Mouse (Mus musculus): ENCODE results near the gene Gatm.

The Gatm gene

GRCm38 (mm10) chr2:122608820-122609219 is 2.3 kb downstream of the Gatm start:
- DNase-seq (ENCODE audit: low read depth, low spot score) = no peak

GRCm38 (mm10) chr2:122605829-122606228 is 5.3 kb downstream of the Gatm start:
- no peak for DNase-seq (ENCODE audit: low read depth, low spot score)

GRCm38 (mm10) chr2:122601354-122601753 is 9.7 kb downstream of the Gatm start:
- no peak for DNase-seq (ENCODE audit: low read depth, low spot score)

GRCm38 (mm10) chr2:122599736-122600135 is 11.4 kb downstream of the Gatm start:
- DNase-seq (ENCODE audit: low read depth, low spot score) = no peak

- no peak for DNase-seq (ENCODE audit: low read depth, low spot score)
These were observed 15.6 kb downstream of the Gatm start for GRCm38 (mm10) chr2:122595461-122595860.

- no peak for DNase-seq (ENCODE audit: low read depth, low spot score)
These were observed 19.9 kb downstream of the Gatm start for GRCm38 (mm10) chr2:122591213-122591612.

DNA sequence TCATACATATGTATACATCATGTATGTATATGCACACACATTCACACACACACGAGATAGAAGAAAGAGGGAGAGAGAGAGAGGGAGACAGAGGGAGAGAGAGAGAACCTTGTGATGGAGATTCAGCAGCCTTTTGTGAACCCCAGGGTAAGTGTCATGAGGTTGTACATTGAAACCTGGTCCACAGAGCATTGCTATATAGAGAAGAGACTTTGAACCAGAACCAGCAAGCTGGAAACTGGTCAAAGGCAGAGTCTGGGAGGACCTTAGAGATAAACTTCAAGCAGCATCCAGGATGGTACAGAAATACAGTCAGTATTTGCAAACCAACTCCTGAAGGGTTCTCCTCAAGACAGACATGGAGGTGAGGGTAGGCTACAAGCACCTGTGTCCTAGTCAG is 20.8 kb downstream of the Gatm start:
- no peak for DNase-seq (ENCODE audit: low read depth, low spot score)

- DNase-seq (ENCODE audit: low read depth, low spot score) = no peak
These were observed 23.1 kb downstream of the Gatm start for GRCm38 (mm10) chr2:122587861-122588519.

DNA sequence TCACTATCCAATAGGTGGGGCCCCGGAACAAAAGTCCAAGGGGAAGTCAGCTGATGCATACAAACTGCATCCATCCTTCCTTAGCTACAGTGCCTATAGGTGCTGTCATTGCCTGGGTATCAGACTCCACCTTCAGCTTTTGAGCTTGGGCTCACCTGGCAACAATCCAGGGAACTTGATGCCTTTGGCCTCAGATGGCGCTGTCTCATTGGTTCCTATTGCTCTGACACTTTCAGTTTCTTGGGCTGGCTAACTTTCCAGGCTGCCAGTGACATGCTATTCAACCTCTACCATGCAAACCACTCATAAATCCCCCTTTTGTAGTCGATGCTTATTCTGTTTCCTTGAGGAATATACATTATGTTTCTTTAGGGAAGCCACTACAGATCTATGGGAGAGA is 24.8 kb downstream of the Gatm start:
- DNase-seq (ENCODE audit: low read depth, low spot score) = no peak

- no peak for DNase-seq (ENCODE audit: low read depth, low spot score)
These were observed 28.8 kb downstream of the Gatm start for GRCm38 (mm10) chr2:122582324-122582723.

- DNase-seq (ENCODE audit: low read depth, low spot score) = peak; percentile 13
These were observed 29.6 kb downstream of the Gatm start for GRCm38 (mm10) chr2:122581361-122582017.

DNA sequence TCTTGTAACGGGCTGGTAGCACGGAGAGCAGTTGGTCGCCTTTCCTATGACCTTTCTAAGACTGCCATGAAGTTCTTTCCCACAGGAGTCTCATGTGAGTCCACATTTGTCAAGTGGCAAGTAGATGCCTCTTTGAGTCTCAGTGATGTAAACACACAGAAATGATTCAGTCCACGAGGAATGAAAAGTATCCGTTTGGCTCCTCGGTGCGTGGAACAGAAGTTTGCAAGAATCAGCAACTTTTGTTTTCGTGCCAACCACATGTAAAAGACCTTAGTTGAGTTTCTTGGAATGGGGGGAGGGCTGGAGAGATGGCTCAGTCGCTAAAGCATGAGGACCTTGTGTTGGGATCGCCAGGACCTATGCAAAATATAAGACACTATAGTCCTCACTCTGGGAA is 30.7 kb downstream of the Gatm start:
- no peak for DNase-seq (ENCODE audit: low read depth, low spot score)

DNA sequence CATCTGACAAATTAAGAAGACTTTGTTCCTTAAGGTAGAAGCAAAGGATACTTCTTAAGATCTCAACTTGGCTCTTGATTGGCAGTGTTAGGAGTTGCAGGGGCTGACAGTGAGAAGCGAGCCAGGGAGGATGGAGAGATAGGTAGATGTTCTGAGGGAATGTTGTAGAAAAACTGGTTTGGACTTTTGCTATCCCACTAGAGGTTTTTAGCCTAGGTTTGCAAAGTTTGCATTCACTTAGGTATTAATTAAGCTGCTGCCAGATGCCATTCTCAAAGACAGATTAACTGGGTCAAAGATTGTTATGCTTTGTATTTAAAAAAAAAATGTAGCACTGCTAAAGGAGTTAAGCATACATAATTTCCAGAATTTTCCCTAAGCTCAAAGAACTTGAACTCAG is 33.8 kb downstream of the Gatm start:
- DNase-seq (ENCODE audit: low read depth, low spot score) = no peak

GRCm38 (mm10) chr2:122576295-122576694 is 34.8 kb downstream of the Gatm start:
- no peak for DNase-seq (ENCODE audit: low read depth, low spot score)

DNA sequence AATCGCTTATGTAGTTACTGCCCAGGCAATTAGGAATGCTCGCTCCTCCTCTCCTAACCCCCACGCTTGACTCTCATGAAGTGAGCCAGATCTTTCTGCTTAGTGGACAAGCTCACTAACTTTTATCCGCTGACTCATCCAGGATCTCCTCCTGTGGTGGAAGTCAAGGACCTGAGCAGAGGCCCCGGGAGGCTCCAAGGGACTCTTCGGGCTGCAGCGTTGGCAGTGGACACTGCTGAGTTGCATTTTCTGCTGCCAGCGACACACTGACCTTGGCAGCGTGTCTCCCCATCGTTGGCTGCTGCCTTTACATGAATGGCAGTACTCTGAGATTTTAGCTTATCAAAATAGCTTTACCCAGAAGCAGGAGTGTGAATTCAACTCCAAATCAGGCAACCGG is 35.6 kb downstream of the Gatm start:
- DNase-seq (ENCODE audit: low read depth, low spot score) = peak; percentile 72

DNA sequence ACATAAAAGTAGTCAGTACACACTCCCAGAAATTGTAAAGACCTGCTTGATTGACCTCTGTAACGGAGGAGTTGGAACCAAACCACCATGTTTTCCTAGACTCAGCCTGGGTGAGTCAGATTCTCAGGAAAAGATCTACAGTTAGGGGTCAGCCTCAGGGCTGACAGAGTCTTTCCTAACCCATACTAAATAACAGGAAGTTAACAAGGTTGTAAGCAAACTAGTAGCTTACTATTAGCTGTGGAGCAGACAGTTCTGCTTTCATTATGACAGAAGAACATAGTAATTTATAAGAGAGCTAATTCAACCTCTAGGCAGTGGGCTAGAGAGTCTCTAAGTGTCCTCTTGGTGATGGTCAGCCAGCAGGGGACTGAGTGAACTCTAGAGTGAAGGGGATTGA is 38.7 kb downstream of the Gatm start:
- no peak for DNase-seq (ENCODE audit: low read depth, low spot score)

DNA sequence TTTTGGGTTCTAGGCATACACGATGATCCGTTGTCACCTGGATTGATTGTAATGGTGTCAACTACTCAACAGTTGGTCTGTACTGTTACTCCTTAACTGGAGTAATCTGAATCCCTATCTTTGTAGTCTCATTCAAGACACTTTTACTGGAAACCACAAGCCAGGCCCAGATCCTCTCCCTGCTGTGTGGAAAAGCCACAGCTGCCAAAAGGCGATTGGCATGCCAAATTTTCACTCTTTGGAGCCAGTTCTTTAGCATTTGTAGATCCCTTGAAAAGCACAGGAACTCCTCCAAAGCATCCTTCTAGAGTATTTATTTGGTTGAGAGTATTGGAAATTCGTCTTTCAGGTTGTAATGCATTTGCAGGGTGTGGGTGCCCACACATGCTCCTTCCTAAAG is 39.8 kb downstream of the Gatm start:
- no peak for DNase-seq (ENCODE audit: low read depth, low spot score)

DNA sequence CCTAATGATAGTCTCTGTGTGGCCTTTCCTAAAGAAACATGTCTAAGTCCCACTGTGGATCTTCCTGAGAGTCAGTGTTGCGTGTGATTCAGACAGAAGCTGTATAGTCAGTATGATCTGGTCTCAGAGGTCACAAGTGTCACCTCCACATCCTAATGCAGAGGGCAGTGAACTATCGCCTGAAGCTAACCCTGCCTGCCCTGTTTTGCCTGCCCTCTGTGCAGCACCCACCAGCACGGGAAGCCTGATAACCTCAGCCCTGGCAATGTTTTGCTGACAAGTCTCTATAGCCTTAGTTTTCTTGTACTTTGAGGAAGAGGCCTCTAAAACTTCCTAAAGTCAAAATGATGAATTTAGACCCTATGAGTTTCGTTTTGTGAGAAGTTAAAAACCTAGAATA is 40.7 kb downstream of the Gatm start:
- DNase-seq (ENCODE audit: low read depth, low spot score) = no peak

DNA sequence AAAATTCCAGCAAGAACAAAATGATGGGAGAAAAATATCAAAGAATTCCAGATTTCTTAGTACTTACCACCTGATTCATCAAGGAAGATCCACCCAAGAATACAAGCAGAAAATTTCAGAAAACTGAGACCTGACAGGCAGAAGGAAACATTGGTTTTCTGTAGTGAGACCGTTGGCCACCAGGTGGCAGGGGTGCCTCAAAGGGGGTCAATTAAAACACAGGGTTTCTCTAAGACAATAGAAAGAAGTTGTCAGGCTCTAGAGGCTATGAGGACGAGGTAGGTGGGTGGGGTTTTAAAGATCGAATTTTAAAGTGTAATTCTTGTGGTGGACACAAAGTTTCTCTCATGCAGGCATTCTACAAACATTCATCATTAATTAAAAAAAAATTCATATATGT is 41.7 kb downstream of the Gatm start:
- DNase-seq (ENCODE audit: low read depth, low spot score) = peak; percentile 25

DNA sequence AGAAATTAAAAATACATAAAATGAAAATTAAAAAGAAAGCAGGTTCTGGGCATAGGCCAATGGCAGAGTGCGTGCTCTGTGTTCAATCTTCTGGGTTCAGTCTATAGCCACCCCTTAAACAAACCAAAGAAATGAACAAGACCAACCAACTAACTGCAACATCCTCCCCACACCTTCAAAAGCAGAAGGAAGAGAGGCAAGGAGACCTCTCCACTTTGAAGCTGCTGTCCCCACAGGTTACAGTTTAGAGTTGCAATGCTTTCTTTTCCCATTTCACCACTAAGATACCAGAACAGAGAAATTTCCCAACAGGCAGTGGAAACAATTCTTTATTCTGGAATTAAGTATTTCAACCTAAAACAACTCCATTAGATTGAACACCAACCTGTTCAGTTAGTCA is 48.9 kb downstream of the Gatm start:
- no peak for DNase-seq (ENCODE audit: low read depth, low spot score)

DNA sequence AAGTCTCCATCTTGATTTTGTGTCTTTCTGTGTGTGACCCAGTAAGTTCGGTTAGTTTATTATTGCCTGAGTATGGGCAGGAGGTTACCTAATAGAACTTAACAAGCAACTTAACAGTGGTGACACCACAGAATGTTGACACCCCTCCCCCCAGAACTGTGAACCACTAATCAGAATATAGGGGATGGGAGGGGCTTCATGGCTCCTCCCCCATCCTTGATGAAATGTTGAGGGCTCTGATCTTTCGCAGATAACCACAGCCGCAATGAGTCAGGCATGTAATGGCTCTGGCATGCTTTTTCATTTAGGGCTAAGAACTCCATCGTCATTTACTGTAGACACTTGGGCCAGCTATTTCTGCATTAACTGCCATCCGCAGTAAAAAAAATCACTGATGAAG is 49.9 kb downstream of the Gatm start:
- no peak for DNase-seq (ENCODE audit: low read depth, low spot score)

- no peak for DNase-seq (ENCODE audit: low read depth, low spot score)
These were observed 52.8 kb downstream of the Gatm start for GRCm38 (mm10) chr2:122558317-122558716.

Measured in skeletal muscle tissue, adult 2 months (tissue).